Mouse (Mus musculus) c-Kit-positive CD71-positive TER-119-negative erythroid progenitor cells, embryonic 14.5 days (primary cell): ENCODE measurements around the gene Tpcn1.
A peak's percentile ranks its signal among the peaks of the same experiment; 100 is the strongest.

Experiments
- DNase-seq: peaks from one replicate; pipeline ENCODE4 v3.0.0-alpha.2; 2013; ENCODE audit warnings: low read depth

Tpcn1 gene

DNA sequence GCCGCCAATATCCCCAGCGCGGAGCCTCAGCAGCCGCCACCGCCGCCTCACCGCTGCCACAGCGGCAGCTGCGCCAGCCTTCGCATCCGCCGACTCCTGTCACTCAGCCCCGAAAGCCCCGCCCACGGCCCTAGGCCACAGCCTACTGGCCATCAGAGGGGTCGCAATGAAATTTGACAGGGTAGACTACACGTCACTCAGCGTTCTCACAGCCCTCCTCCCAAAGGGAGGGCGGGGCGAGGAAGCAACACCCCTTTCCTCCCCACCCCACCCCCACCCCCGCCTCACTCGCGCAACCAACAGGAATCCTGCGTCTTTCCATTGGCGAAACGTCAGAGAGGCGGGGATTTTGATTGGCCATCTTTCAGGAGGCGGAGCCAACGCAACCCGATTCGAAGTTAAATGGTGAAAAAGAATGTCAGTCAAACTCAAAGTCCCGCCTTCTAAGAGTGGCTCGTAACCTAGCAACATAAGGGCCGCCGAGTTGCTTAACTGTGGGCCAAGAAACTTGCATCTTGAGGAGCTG, at the start of gene Tpcn1, which contains the start of gene Iqcd:
Tpcn1 (minus strand) TSS at position 105 of the 526 bp plus-strand sequence.
Iqcd (plus strand) TSS at position 448 of the 526 bp plus-strand sequence.
- peak; percentile 98 for DNase-seq

GRCm38 (mm10) chr5:120635633-120636032, 47.2 kb upstream of the Tpcn1 start:
- no peak for DNase-seq

GRCm38 (mm10) chr5:120634860-120635259, 46.4 kb upstream of the Tpcn1 start:
- no peak for DNase-seq

GRCm38 (mm10) chr5:120634131-120634530, 45.7 kb upstream of the Tpcn1 start, which contains the start of gene Cfap73:
Gene Cfap73, minus strand, starts transcription at chr5:120634235.
- no peak for DNase-seq

DNA sequence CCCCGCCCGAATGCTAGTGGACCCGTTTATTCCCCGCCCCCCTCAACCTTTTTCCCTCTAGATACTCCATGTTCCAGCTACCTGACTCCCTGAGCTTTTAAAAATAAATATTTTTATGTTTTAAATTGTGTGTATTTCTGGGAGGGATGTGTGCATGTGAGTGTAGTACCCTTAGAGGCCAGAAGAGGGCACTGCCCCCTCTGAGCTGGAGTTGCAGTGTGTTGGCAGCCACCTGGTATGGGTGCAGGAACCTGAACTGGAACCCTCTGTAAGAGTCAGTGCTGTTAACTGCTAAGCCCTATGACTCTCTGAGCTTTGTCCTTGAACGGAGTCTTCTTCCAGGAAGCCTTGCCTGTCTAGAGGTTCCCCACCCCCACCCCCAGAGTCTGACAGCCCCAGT, 43.4 kb upstream of the Tpcn1 start:
- DNase-seq = no peak

DNA sequence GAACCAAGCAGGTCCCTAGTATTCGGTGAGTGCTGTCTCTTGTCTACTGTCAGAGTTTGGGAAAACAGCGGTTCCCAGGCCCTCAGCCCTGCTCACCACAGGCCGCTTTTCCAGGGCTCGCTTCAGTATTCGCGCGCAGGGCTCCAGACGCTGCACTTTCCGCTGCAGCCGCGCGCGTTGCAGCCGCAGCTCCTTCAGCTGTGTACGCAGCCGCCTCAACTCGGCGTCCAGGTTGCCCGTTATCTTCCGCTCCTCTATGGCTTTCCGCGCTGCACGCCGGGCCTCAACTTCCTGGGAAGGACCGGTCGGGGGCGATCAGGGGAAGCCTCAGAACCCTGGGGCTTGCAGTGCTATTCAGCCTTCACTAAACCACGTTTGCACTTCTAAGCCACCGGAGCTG, 42.7 kb upstream of the Tpcn1 start:
- no peak for DNase-seq

DNA sequence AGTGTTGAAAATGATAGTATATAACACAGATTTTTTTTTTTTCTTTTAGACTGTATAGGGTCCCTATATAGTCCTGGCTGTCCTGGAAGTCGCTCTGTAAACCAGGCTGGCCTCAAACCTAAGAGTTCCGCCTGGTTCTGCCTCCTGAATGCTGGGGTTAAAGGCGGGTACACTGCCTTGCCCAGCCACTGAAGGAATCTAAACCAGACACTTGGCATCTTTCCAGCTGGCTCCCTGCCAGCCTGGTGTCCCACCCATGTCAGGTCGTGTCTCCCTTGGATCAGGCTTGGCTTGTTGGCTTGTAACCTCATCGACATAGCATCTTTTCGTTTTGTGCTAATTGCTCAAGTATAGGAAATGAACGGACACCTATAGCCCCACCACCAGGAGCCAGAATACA, 40.2 kb upstream of the Tpcn1 start:
- no peak for DNase-seq

- no peak for DNase-seq
These were observed 39.2 kb upstream of the Tpcn1 start for GRCm38 (mm10) chr5:120627515-120628300.

DNA sequence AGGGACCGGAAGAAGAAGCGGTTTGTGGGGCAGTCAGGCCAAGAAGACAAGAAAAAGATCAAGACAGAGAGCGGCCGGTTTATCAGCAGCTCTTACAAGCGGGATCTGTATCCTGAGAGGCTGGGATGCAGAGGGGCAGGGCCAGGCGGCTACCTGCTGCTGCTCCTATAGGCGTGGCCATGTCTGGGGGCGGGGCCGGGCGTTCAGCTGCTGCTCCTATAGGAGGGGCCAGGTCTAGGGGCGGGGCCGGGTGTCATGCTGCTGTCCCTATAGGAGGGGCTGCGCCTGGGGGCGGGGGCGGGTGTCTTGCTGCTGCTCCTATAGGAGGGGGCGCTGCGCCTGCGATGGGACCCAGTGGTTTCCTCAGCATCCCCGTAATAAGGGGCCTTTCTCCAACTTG, 37.9 kb upstream of the Tpcn1 start:
- no peak for DNase-seq

GRCm38 (mm10) chr5:120624427-120624826, 36.0 kb upstream of the Tpcn1 start:
- no peak for DNase-seq

- DNase-seq = no peak
These were observed 33.9 kb upstream of the Tpcn1 start for GRCm38 (mm10) chr5:120622198-120622851.

- no peak for DNase-seq
These were observed 33.3 kb upstream of the Tpcn1 start for GRCm38 (mm10) chr5:120621846-120622197.

GRCm38 (mm10) chr5:120621078-120621765, 32.7 kb upstream of the Tpcn1 start:
- no peak for DNase-seq

DNA sequence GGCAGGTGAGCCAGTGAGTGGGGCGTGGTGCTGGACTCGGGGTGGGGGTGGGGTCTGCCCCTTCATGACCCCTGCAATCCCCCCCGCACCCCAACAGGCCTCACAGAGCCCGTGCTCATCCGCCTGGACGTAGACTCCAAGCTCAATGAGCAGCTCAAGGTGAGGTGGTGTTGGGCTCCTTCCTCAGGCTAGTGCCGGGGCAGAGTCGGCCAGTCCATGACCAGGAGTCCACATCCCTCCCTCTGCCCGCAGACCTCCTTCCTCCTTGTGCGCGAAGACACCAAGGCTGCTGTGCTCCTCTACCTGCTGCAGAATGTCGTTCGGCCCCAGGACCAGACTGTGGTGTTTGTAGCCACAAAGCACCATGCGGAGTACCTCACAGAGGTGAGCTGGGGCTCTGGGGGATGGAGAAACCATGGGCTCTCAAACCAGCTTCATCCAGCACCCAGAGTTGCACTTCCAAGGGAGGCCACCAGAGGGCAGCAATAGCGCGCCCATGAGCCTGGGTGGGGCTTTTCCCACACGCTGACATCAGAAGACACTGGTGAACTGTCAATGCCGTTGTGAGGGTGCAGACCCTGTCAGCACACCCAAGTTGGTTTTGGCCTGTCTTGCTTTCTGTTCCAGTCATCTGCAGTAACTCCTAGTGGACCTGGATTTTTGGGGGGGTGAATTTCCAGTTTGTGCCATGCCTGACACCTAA, 32.1 kb upstream of the Tpcn1 start:
- peak; percentile 78 for DNase-seq

GRCm38 (mm10) chr5:120619201-120619600, 30.7 kb upstream of the Tpcn1 start:
- peak; percentile 58 for DNase-seq

DNA sequence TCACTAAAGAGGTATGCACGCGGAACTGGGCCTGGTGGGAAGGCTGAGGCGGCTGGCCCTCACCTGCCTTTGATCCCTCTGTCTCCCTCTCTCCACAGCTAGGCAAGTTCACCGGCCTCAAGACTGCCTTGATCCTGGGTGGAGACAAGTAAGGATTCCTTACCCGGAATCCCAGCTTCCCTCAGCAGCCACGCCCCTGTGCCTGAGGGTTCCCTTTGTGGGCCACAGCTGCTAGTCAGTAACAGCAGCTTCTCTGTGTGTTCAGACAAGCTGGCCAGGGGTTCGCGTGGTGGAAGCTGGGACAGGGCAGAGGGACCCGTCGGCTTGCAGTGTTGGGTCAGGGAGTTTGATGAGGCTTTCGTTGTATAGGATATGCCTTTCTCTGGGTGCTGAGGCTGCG, 30.3 kb upstream of the Tpcn1 start:
- no peak for DNase-seq

DNA sequence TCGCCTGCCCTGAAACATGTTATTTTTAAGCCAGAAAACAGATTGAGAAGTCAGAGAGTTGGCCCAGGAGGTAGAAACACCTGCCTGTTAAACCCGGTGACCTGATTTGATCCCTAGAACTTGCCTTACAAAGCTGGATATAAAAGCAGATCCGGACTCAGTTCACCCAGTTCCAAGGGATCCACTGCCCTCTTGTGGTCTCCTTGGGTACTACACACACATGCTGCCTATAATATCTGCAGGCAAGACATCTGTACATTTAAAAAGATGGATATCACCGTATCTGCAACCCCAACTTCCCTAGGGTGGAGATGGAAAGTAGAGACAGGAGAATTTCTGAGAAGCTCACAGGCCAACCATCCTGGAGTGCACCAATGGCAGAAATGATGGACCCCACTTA, 27.4 kb upstream of the Tpcn1 start:
- DNase-seq = no peak

- DNase-seq = peak; percentile 100
These were observed 24.5 kb upstream of the Tpcn1 start for GRCm38 (mm10) chr5:120612822-120613604.

DNA sequence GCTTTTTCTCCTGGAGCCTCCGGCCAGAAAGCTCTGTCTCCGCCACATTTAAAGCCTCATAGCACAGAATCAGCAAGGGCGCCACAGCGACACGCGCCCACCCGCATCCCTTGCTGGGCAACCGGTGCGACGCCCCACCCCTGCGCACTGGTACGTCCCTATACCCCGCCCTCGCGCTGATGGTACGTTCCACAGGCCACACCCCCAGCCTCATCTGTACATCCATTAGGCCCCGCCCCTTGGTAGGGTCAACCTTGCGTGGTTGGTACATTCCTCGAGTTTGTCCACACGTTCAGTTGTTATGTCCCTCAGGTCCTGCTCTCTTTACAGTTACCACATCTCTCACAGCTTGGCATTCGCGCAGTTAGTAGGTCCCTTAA, 24.0 kb upstream of the Tpcn1 start, which contains the start of the genes Rita1 and Ddx54:
Rita1 (minus strand) TSS at position 148 of the 380 bp plus-strand sequence.
Ddx54 (plus strand) TSS at position 298 of the 380 bp plus-strand sequence.
- DNase-seq = peak; percentile 90

DNA sequence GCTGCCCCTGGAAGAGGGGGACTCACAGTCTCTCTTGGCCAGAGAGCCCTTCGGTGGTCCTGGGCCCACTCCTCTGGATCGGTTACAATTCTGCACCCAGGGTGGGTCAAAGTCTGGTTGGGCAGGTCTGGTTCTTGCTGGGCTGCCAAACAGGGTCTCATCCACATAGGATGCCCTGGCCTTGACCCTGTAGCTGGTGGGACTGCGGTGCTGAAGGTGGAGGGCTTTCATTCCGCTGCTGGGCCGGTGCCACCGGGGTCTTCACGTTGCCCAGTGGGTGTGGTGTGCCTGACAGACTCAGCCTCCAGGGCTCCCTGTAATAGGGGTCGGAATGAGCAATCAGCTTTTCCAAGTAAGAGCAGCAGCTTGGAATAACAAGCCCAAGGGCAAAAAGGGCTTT, 22.9 kb upstream of the Tpcn1 start:
- no peak for DNase-seq

DNA sequence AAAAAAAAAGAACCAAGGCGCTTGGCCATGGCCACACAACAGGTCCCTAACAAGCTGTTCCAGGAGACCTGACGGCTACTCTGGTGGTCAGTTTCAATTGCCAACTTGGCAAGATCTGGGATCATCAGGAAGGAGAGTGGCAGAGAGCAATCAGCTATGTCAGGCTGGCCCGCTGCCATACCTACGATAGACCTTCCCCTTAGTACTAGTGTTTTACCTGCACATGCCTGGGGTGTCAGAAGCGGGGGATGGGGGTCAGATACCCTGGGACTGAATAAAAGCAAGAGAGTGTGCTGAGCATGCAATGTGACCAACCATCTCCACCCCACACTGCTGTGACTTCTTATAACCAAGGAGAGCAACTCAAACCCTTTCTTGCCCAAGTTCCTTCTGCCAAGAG, 22.4 kb upstream of the Tpcn1 start:
- no peak for DNase-seq
